Mouse (Mus musculus): Measurements from ENCODE around the gene Dgat2l6. TPM values are rescaled to one million over a fixed set of nuclear protein-coding genes. Genes with fewer than 3 reads are reported as not detected.

The Dgat2l6 gene
- not detected for total RNA-seq (2023)

DNA sequence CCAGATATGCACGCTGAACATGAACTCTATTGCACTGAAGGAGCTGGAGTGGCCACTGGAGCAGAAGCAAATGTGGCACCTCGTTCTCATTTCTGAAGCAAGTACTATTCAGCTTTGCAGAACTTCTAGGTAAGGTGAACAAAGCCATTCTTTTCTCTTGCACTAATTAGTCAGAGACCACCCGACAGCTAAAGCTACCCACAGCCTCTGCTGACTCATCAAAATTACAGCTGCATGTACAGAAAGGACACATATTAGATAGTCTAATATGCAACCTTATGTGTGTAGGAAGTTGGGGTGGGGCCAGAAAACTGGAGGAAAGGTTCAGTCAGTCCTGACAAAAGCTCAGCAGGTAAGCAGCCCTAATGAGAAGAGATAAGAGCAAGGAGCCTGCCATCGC is at the start of gene Dgat2l6:
TSS of gene Dgat2l6 (plus strand) at position 368 of the 400 bp plus-strand sequence.

DNA sequence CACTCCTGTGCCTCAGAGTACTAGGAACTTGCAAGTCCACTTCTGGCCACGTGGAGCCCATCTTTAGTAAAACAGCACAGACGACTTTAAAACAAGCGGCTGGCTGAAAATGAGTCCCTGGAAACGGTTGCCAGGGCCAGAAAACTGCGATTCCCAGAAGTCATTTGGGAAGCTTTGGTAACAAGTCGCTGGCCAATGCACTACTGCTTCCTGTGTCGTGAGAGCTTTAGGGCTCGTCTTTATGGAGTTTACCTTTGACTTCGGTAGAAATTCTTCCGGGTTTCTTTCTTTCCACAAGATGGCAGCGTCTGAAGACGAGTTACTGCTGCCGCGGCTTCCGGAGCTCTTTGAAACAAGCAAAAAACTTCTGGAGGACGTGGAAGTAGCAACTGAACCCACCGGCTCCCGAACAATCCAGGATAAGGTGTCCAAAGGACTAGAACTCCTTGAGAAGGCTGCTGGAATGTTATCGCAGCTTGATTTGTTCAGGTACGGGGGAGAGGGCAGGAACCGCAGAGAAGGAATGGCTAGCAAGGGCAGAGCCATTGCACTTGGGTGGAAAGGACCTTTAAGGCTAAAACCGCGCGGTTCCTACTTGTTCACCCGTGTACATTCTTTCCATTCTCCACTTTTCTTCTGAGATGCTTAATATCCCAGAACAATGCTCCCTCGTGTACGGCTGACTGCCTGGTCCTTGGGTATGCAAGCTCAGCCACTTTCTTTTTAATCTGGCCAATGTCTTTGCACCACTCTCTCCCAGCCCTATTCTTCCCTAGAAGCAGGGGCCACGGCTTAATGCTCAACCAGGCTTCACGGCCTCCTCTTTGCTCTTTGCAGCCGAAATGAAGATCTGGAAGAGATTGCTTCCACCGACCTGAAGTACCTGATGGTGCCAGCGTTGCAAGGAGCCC is 30.3 kb upstream of the Dgat2l6 start, which contains the start of gene Igbp1:
TSS of gene Igbp1 (plus strand) at position 224 of the 911 bp plus-strand sequence.

DNA sequence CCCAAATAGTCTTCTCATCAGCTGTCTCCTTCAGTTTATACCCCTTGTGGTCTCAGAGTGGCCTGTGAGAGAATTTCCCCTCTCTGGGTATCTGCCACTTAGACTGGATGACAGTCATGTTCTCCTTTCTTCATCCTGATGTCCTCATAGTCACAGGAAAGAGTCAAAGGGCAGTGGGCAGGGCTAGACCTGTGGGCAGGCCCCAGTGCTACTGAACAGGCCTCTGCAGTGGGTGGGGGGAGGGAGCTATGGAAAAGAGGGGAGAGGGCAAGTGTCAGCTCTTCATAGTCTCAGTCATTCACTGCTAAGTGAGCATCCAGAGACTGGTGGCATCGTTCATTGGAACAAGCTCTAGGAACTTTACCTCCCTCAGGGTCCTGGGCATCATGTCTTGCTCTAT is 47.3 kb downstream of the Dgat2l6 start, which contains the start of gene Awat1:
TSS of gene Awat1 (plus strand) at position 301 of the 400 bp plus-strand sequence.

GRCm38 (mm10) chrX:100594791-100595190 is 70.2 kb downstream of the Dgat2l6 start, which contains the start of gene P2ry4:
Gene P2ry4 (minus strand): TSS chrX:100594869.

Other genes starting within 250 kb of the Dgat2l6 start
- gene Otud6a, start 95.8 kb upstream of the Dgat2l6 start, total RNA-seq (2023): not detected
- 0.24 TPM for gene Awat2, start 82.1 kb upstream of the Dgat2l6 start, total RNA-seq (2023)
- gene Igbp1, start 30.5 kb upstream of the Dgat2l6 start, total RNA-seq (2023): 63.4 TPM
- not detected for gene Awat1, start 47.4 kb downstream of the Dgat2l6 start, total RNA-seq (2023)
- gene P2ry4, start 70.0 kb downstream of the Dgat2l6 start, total RNA-seq (2023): not detected
- gene Arr3, start 80.7 kb downstream of the Dgat2l6 start, total RNA-seq (2023): not detected
- 0.31 TPM for gene Kif4, start 100.9 kb downstream of the Dgat2l6 start, total RNA-seq (2023)
- gene Pdzd11, start 101.7 kb downstream of the Dgat2l6 start, total RNA-seq (2023): 19.0 TPM
- gene Gdpd2, start 205.0 kb downstream of the Dgat2l6 start, total RNA-seq (2023): not detected
- 7.6 TPM for gene Dlg3, start 242.9 kb downstream of the Dgat2l6 start, total RNA-seq (2023)

Measured in CD8-positive naive resting alpha-beta T cell, adult 57 days (primary cell).